Mouse (Mus musculus) liver, embryonic 12.5 days (tissue): ENCODE data around the gene Fign. TPM values are rescaled to one million over a fixed set of nuclear protein-coding genes. Genes with fewer than 3 reads are reported as not detected.

ENCODE experiments used
- ATAC-seq: fragments of 200-750 bp; cut with Nextera tagmentation; 2 replicates; pipeline ENCODE4 v1.8.0; 2017; ENCODE audit warnings: moderate number of reproducible peaks, mild to moderate bottlenecking, moderate library complexity
- H3K27ac ChIP-seq: fragments of 300-500 bp; sonication (generic); 2 replicates; pipeline ENCODE4 v1.5.1; 2016; ENCODE audit warnings: mild to moderate bottlenecking
- H3K27me3 ChIP-seq: fragments of 300-500 bp; sonication (generic); replicated peaks from 2 replicates; pipeline ENCODE4 v1.6.1; 2016; ENCODE audit warnings: mild to moderate bottlenecking, moderate library complexity
- H3K36me3 ChIP-seq: fragments of 300-500 bp; sonication (generic); 2 replicates; pipeline ENCODE4 v1.6.1; 2016; ENCODE audit warnings: mild to moderate bottlenecking, moderate library complexity
- H3K4me1 ChIP-seq: fragments of 300-500 bp; sonication (generic); 2 replicates; pipeline ENCODE4 v1.6.1; 2016
- H3K4me2 ChIP-seq: fragments of 300-500 bp; sonication (generic); 2 replicates; pipeline ENCODE4 v1.6.1; 2016; ENCODE audit warnings: mild to moderate bottlenecking, moderate library complexity
- H3K4me3 ChIP-seq: fragments of 300-500 bp; sonication (generic); 2 replicates; pipeline ENCODE4 v1.5.1; 2016; ENCODE audit warnings: mild to moderate bottlenecking, moderate library complexity
- H3K9ac ChIP-seq: fragments of 300-500 bp; sonication (generic); 2 replicates; pipeline ENCODE4 v1.6.1; 2016; ENCODE audit warnings: mild to moderate bottlenecking, moderate library complexity
- H3K9me3 ChIP-seq: fragments of 300-500 bp; sonication (generic); replicated peaks from 2 replicates; pipeline ENCODE4 v1.6.1; 2016; ENCODE audit warnings: mild to moderate bottlenecking, moderate library complexity
- WGBS: fragments of 180-500 bp; shearing (Covaris S2); methylation state at CpG from one replicate; pipeline ENCODE4 v1.1.7; 2016; ENCODE audit not compliant: insufficient replicate concordance; 5-methylcytosine and 5-hydroxymethylcytosine counted together
- polyA plus RNA-seq: library from polyadenylated mRNA; unstranded; fragments of >200 nt; fragmentation: Nextera tagmentation; extraction: Ambion mirVana; gene quantifications from 2 replicates; pipeline ENCODE4 v1.2.1, GENCODE M21; 2016

The Fign gene
- polyA plus RNA-seq, 1 experiment from 2014 or later: 3.9 TPM

DNA sequence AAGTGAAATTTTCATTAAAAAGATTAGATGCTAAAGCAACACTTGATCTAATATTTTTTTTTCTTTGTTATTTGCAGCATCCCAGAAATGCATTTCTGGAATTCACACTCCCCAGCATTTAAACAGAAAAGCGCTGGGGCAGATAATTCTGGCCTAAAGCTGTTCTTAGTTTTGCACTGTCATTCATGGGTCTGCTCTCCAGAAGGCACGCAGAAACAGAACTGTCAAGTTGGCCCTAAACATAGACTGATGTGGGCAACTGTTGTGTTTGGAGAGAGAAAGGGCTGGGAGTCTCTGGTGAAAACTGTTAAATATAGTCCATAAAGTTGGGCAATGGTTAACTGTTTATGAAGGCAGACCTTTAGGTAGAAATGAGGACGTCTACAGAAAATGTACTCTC, 62.4 kb downstream of the Fign start:
- Histone ChIP-seq H3K4me3 (no peak overlapping the region), H3K36me3 (no peaks in the 10 kb centered on the region), H3K4me2 (no peak overlapping the region), H3K27me3 (no peaks in the 10 kb centered on the region), H3K4me1 (no peaks in the 10 kb centered on the region), H3K9ac (no peak overlapping the region), H3K27ac (no peak overlapping the region), H3K9me3 (no peaks in the 10 kb centered on the region)
- 39% methylated on average over 3 of the region's 3 CpGs for WGBS
- no peak for ATAC-seq

- Histone ChIP-seq H3K27me3 (no peaks in the 10 kb centered on the region), H3K36me3 (no peaks in the 10 kb centered on the region), H3K27ac (no peak overlapping the region), H3K9me3 (no peaks in the 10 kb centered on the region), H3K4me1 (no peaks in the 10 kb centered on the region), H3K4me2 (no peak overlapping the region), H3K4me3 (no peak overlapping the region), H3K9ac (no peak overlapping the region)
- 64% methylated on average over 3 of the region's 3 CpGs for WGBS
- ATAC-seq: no peak
These were observed 64.0 kb downstream of the Fign start for GRCm38 (mm10) chr2:64033871-64034270.

DNA sequence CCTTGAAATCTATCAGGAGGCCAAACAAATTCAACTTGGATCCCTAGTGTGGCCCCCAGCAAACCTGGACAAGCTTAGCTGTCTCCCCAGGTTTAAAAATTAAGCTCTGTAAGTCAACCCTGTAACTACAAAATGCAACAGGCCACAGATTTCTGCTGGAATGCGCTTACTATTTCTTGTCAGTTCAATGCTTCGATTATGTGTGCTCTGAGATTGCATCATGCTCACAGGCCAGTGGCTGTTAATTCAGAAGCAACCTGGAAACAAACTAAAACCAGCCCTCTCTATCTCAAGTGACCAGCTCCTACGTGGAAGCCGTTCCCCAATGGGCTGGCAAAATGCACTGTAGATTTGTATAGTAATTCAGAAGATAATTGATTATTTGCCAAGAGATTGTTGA, 71.9 kb downstream of the Fign start:
- no peaks in the 10 kb centered on the region for H3K36me3 ChIP-seq
- no peaks in the 10 kb centered on the region for H3K9me3 ChIP-seq
- no peak overlapping the region for H3K27ac ChIP-seq
- no peak overlapping the region for H3K9ac ChIP-seq
- H3K27me3 ChIP-seq: no peaks in the 10 kb centered on the region
- 62% methylated on average over 4 of the region's 4 CpGs for WGBS
- H3K4me1 ChIP-seq: no peaks in the 10 kb centered on the region
- ATAC-seq: no peak
- no peak overlapping the region for H3K4me3 ChIP-seq
- H3K4me2 ChIP-seq: no peak overlapping the region

- no peak for ATAC-seq
- Histone ChIP-seq H3K27me3 (no peaks in the 10 kb centered on the region), H3K4me3 (no peak overlapping the region), H3K9ac (no peak overlapping the region), H3K4me2 (no peak overlapping the region), H3K4me1 (no peaks in the 10 kb centered on the region), H3K36me3 (no peaks in the 10 kb centered on the region), H3K27ac (no peak overlapping the region), H3K9me3 (no peaks in the 10 kb centered on the region)
- 68% methylated on average over 6 of the region's 7 CpGs for WGBS
These were observed 103.4 kb downstream of the Fign start for GRCm38 (mm10) chr2:63994304-63995023.

- H3K4me1 ChIP-seq: no peaks in the 10 kb centered on the region
- 68% methylated on average over 2 of the region's 2 CpGs for WGBS
- ATAC-seq: no peak
- no peak overlapping the region for H3K4me3 ChIP-seq
- no peaks in the 10 kb centered on the region for H3K27me3 ChIP-seq
- H3K36me3 ChIP-seq: no peaks in the 10 kb centered on the region
- H3K9ac ChIP-seq: no peak overlapping the region
- H3K4me2 ChIP-seq: no peak overlapping the region
- H3K9me3 ChIP-seq: no peaks in the 10 kb centered on the region
- H3K27ac ChIP-seq: no peak overlapping the region
These were observed 112.4 kb downstream of the Fign start for GRCm38 (mm10) chr2:63985426-63985825.

DNA sequence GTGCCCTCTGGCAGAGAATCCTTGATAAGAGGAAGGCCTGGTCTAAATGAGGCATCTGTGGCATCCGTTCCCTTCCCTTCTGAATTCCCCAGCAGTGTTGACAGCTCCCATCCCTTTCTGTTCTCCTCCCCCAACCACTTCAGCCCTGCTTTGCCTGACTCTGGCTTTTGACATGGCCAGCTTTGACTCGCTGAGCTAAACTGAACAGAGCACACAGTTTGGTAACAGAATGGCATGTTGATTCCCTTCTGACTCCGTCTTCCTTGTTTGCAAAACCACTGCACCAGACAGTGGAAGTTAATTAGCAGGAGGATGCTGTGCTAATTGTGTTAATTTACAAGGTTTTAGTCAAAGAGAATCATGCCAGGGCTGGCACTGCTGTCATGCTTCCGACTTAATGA, 115.5 kb downstream of the Fign start:
- Histone ChIP-seq H3K27ac (no peak overlapping the region), H3K4me1 (no peaks in the 10 kb centered on the region), H3K4me3 (no peak overlapping the region), H3K27me3 (no peaks in the 10 kb centered on the region), H3K4me2 (no peak overlapping the region), H3K9ac (no peak overlapping the region), H3K36me3 (peaks cover 15% of the 10 kb centered on the region), H3K9me3 (no peaks in the 10 kb centered on the region)
- ATAC-seq: no peak
- 39% methylated on average over 4 of the region's 4 CpGs for WGBS

GRCm38 (mm10) chr2:63981449-63981848, 116.4 kb downstream of the Fign start:
- Histone ChIP-seq H3K36me3 (peaks cover 15% of the 10 kb centered on the region), H3K4me3 (no peak overlapping the region), H3K4me2 (no peak overlapping the region), H3K9ac (no peak overlapping the region), H3K27ac (no peak overlapping the region), H3K27me3 (no peaks in the 10 kb centered on the region), H3K4me1 (no peaks in the 10 kb centered on the region), H3K9me3 (no peaks in the 10 kb centered on the region)
- 78% methylated on average over 7 of the region's 7 CpGs for WGBS
- ATAC-seq: no peak

DNA sequence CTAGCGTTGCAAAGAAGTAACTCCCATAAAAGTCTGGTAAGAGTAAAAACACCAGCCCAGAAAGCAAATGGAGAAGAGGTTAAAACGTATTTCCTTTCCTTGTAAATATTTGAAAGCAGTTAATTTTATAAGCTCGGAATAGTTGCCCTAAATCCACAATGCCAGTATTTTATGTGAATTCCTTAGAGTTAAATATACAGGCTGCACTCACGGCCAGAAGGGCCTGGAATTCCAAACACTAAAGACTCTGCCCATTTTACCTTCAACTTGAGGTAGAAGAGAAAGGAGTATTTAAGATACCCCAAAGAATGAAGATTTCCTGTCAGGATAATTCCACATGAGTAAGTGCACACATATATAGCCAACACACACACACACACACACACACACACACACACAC, 128.2 kb downstream of the Fign start:
- no peak overlapping the region for H3K27ac ChIP-seq

GRCm38 (mm10) chr2:63931041-63931440, 166.8 kb downstream of the Fign start:
- H3K9me3 ChIP-seq: no peaks in the 10 kb centered on the region
- no peaks in the 10 kb centered on the region for H3K36me3 ChIP-seq
- ATAC-seq: no peak
- H3K4me3 ChIP-seq: no peak overlapping the region
- H3K27me3 ChIP-seq: no peaks in the 10 kb centered on the region
- no peak overlapping the region for H3K9ac ChIP-seq
- no peaks in the 10 kb centered on the region for H3K4me1 ChIP-seq
- WGBS: 72% methylated on average over 2 of the region's 2 CpGs
- no peak overlapping the region for H3K27ac ChIP-seq
- no peak overlapping the region for H3K4me2 ChIP-seq

More for the DNA sequence above, 128.2 kb downstream of the Fign start:
- H3K9ac ChIP-seq: no peak overlapping the region
- H3K4me2 ChIP-seq: no peak overlapping the region
- ATAC-seq: no peak
- no peak overlapping the region for H3K4me3 ChIP-seq
- no peaks in the 10 kb centered on the region for H3K27me3 ChIP-seq
- H3K36me3 ChIP-seq: no peaks in the 10 kb centered on the region
- 59% methylated on average over 4 of the region's 4 CpGs for WGBS
- H3K9me3 ChIP-seq: no peaks in the 10 kb centered on the region
- H3K4me1 ChIP-seq: no peaks in the 10 kb centered on the region

DNA sequence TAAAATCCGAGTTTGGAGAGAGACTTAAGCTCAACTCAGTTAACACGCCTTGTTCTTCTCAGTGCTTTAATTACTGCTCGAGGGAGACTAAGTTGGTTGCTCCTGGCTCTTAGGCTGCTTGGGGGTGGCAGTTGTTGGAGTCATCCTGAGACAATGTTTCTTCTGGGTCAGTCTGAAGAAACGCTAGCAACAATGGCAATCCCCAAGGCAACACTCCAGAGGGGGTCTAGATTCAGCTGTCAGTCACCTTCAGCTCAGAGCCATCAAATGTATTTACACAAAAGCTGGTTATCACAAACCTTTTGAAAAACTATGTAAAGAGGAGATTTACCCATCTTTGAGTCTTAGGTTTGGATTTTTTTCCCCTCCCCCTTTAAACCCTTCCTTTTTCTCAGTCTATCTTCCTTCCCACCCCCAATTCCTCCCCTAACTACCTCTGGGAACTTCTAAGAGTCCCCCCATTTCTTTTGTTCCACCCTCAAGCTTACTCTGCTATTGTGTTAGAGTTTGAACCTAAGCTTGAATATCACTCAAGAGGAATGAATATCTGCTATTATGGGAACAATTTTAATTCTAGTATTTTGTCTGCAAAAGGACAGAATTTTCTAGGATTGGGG, 171.2 kb downstream of the Fign start:
- Histone ChIP-seq H3K27ac (no peak overlapping the region), H3K4me2 (no peak overlapping the region), H3K36me3 (no peaks in the 10 kb centered on the region), H3K4me1 (no peaks in the 10 kb centered on the region), H3K27me3 (no peaks in the 10 kb centered on the region), H3K9ac (no peak overlapping the region), H3K4me3 (no peak overlapping the region), H3K9me3 (no peaks in the 10 kb centered on the region)
- WGBS: 28% methylated on average over 4 of the region's 4 CpGs
- ATAC-seq: no peak

GRCm38 (mm10) chr2:63925721-63926235, 172.1 kb downstream of the Fign start:
- H3K27ac ChIP-seq: no peak overlapping the region
- no peaks in the 10 kb centered on the region for H3K27me3 ChIP-seq
- ATAC-seq: no peak
- no peak overlapping the region for H3K4me3 ChIP-seq
- no peaks in the 10 kb centered on the region for H3K36me3 ChIP-seq
- no peak overlapping the region for H3K4me2 ChIP-seq
- no peak overlapping the region for H3K9ac ChIP-seq
- H3K9me3 ChIP-seq: no peaks in the 10 kb centered on the region
- H3K4me1 ChIP-seq: no peaks in the 10 kb centered on the region
- 54% methylated on average over 4 of the region's 4 CpGs for WGBS
